Mouse (Mus musculus) NIH3T3 (cell line): ENCODE results near the gene Sh3rf3.

Source experiments
- DNase-seq: peaks from one replicate; pipeline ENCODE4 v3.0.0-alpha.2; 2012; ENCODE audit warnings: low read depth

The Sh3rf3 gene

GRCm38 (mm10) chr10:58813081-58813800, at the start of gene Sh3rf3:
TSS of gene Sh3rf3 (plus strand) at chr10:58813359.
- DNase-seq, result peak; percentile 81

- DNase-seq, result no peak
Observed at GRCm38 (mm10) chr10:58788486-58789274, 24.5 kb upstream of the Sh3rf3 start.

- no peak for DNase-seq
Observed at GRCm38 (mm10) chr10:58797555-58797954, 15.6 kb upstream of the Sh3rf3 start.

- DNase-seq, result no peak
Observed at GRCm38 (mm10) chr10:58798156-58798555, 15.0 kb upstream of the Sh3rf3 start.

GRCm38 (mm10) chr10:58800996-58801433, 12.1 kb upstream of the Sh3rf3 start:
- DNase-seq, result no peak

- DNase-seq, result peak; percentile 56
Observed at GRCm38 (mm10) chr10:58802391-58802790, 10.8 kb upstream of the Sh3rf3 start.

- DNase-seq, result peak; percentile 77
Observed at GRCm38 (mm10) chr10:58807956-58808355, 5.2 kb upstream of the Sh3rf3 start.

GRCm38 (mm10) chr10:58810181-58810580, 3.0 kb upstream of the Sh3rf3 start:
- peak; percentile 90 for DNase-seq

GRCm38 (mm10) chr10:58812210-58813080, 714 bp upstream of the Sh3rf3 start:
- peak; percentile 99 for DNase-seq

GRCm38 (mm10) chr10:58813801-58814191, 637 bp downstream of the Sh3rf3 start:
- peak; percentile 57 for DNase-seq

- no peak for DNase-seq
Observed at GRCm38 (mm10) chr10:58814486-58814885, 1.3 kb downstream of the Sh3rf3 start.

GRCm38 (mm10) chr10:58824016-58824568, 10.9 kb downstream of the Sh3rf3 start:
- no peak for DNase-seq

- peak; percentile 46 for DNase-seq
Observed at GRCm38 (mm10) chr10:58829251-58830111, 16.3 kb downstream of the Sh3rf3 start.

GRCm38 (mm10) chr10:58833146-58833545, 20.0 kb downstream of the Sh3rf3 start:
- DNase-seq, result no peak

GRCm38 (mm10) chr10:58833741-58834178, 20.6 kb downstream of the Sh3rf3 start:
- no peak for DNase-seq

- DNase-seq, result peak; percentile 25
Observed at GRCm38 (mm10) chr10:58836391-58836790, 23.2 kb downstream of the Sh3rf3 start.

GRCm38 (mm10) chr10:58837504-58837903, 24.3 kb downstream of the Sh3rf3 start:
- DNase-seq, result peak; percentile 85

- DNase-seq, result no peak
Observed at GRCm38 (mm10) chr10:58841945-58842344, 28.8 kb downstream of the Sh3rf3 start.

GRCm38 (mm10) chr10:58843100-58843499, 29.9 kb downstream of the Sh3rf3 start:
- DNase-seq, result no peak

- DNase-seq, result no peak
Observed at GRCm38 (mm10) chr10:58848127-58848526, 35.0 kb downstream of the Sh3rf3 start.

- peak; percentile 66 for DNase-seq
Observed at GRCm38 (mm10) chr10:58848536-58848935, 35.4 kb downstream of the Sh3rf3 start.
